Mouse (Mus musculus) neural tube, embryonic 14.5 days (tissue): ENCODE measurements around the gene Plcb4. TPM values are rescaled to one million over a fixed set of nuclear protein-coding genes. Genes with fewer than 3 reads are reported as not detected.

Experiments
- ATAC-seq: fragments of 200-750 bp; cut with Nextera tagmentation; 2 replicates; pipeline ENCODE4 v1.8.0; 2017; ENCODE audit warnings: low read depth, mild to moderate bottlenecking, moderate TSS enrichment, moderate library complexity
- H3K27ac ChIP-seq: fragments of 300-500 bp; sonication (generic); 2 replicates; pipeline ENCODE4 v1.5.1; 2014; ENCODE audit warnings: low read depth, mild to moderate bottlenecking, control low read depth, low read length, moderate library complexity, mixed read lengths
- H3K27me3 ChIP-seq: fragments of 300-500 bp; sonication (generic); 2 replicates; pipeline ENCODE4 v1.6.1; 2014; ENCODE audit warnings: low read length; ENCODE audit not compliant: control insufficient read depth, insufficient read depth
- H3K36me3 ChIP-seq: fragments of 300-500 bp; sonication (generic); 2 replicates; pipeline ENCODE4 v1.6.1; 2014; ENCODE audit warnings: low read length, mixed read lengths; ENCODE audit not compliant: control insufficient read depth, insufficient read depth
- H3K4me1 ChIP-seq: fragments of 300-500 bp; sonication (generic); 2 replicates; pipeline ENCODE4 v1.6.1; 2014; ENCODE audit warnings: low read length; ENCODE audit not compliant: control insufficient read depth, insufficient read depth
- H3K4me2 ChIP-seq: fragments of 300-500 bp; sonication (generic); 2 replicates; pipeline ENCODE4 v1.6.1; 2014; ENCODE audit warnings: mild to moderate bottlenecking, low read depth, low read length, control low read depth
- H3K4me3 ChIP-seq: fragments of 300-500 bp; sonication (generic); 2 replicates; pipeline ENCODE4 v1.5.1; 2014; ENCODE audit warnings: low read depth, low read length, control low read depth, mixed read lengths
- H3K9ac ChIP-seq: fragments of 300-500 bp; sonication (generic); replicated peaks from 2 replicates; pipeline ENCODE4 v1.6.1; 2014; ENCODE audit warnings: low read depth, mild to moderate bottlenecking, control low read depth, low read length, mixed read lengths
- H3K9me3 ChIP-seq: fragments of 300-500 bp; sonication (generic); 2 replicates; pipeline ENCODE4 v1.6.1; 2016; ENCODE audit warnings: low read length; ENCODE audit not compliant: control insufficient read depth
- WGBS: fragments of 180-500 bp; shearing (Covaris S2); extraction: QIAGEN DNeasy Blood & Tissue Kit; methylation state at CpG from one replicate; pipeline ENCODE4 v1.1.7; 2014; 5-methylcytosine and 5-hydroxymethylcytosine counted together
- polyA plus RNA-seq: library from polyadenylated mRNA; unstranded; fragments of >200 nt; fragmentation: Nextera tagmentation; extraction: Ambion mirVana; gene quantifications from 2 replicates; pipeline ENCODE4 v1.2.1, GENCODE M21; 2014

The Plcb4 gene
- polyA plus RNA-seq, 1 experiment from 2014 or later: 51.0 TPM

GRCm38 (mm10) chr2:135773194-135773972 lies 114.6 kb downstream of the Plcb4 start:
- H3K4me2 ChIP-seq: no peak overlapping the region
- no peaks in the 10 kb centered on the region for H3K27me3 ChIP-seq
- no peak for ATAC-seq
- no peaks in the 10 kb centered on the region for H3K36me3 ChIP-seq
- H3K4me3 ChIP-seq: no peak overlapping the region
- no peaks in the 10 kb centered on the region for H3K4me1 ChIP-seq
- no peak overlapping the region for H3K27ac ChIP-seq
- no peak overlapping the region for H3K9ac ChIP-seq
- WGBS: 81% methylated on average over 10 of the region's 10 CpGs
- no peaks in the 10 kb centered on the region for H3K9me3 ChIP-seq

- H3K36me3 ChIP-seq: no peaks in the 10 kb centered on the region
Observed at GRCm38 (mm10) chr2:135775026-135775425, 116.2 kb downstream of the Plcb4 start.

DNA sequence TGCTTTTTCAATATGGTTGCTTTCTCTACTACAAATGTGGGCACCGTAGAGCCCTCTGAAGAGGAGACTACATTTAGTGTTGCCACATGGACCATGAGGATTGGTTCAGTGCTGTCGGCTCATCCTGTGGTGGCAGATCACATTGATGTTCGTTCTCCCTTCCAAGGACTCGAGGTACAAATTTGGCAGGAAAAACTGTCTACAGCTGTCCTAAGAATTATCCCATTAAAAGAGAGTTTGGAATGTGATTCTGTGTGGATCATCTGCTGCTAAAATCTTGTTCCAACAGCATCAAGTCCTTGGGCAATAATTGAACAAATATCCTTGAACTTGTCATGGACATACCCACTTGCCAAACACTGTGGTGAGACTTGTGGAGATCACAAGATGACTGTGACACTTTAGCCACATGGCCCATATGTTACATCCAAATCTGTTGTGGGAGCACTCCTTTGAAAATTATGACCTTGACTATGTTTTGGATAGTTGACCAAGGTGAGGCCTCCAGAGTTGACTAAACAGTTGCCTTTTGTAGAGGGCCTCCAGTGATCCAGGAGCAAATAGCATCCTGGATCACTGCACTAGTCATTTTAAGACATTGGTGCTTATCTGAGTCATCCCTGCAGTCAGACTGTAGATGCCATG lies 117.4 kb downstream of the Plcb4 start:
- Histone ChIP-seq H3K27ac (no peak overlapping the region), H3K36me3 (no peaks in the 10 kb centered on the region), H3K4me3 (no peak overlapping the region), H3K27me3 (no peaks in the 10 kb centered on the region), H3K4me1 (no peaks in the 10 kb centered on the region), H3K9me3 (no peaks in the 10 kb centered on the region), H3K9ac (no peak overlapping the region), H3K4me2 (no peak overlapping the region)
- WGBS: 94% methylated on average over 4 of the region's 4 CpGs
- no peak for ATAC-seq

More at GRCm38 (mm10) chr2:135775026-135775425, 116.2 kb downstream of the Plcb4 start:
- H3K27ac ChIP-seq: no peak overlapping the region
- H3K9ac ChIP-seq: no peak overlapping the region
- no peak for ATAC-seq
- no peaks in the 10 kb centered on the region for H3K9me3 ChIP-seq
- H3K4me2 ChIP-seq: no peak overlapping the region
- H3K4me1 ChIP-seq: no peaks in the 10 kb centered on the region
- no peaks in the 10 kb centered on the region for H3K27me3 ChIP-seq
- WGBS: 76% methylated on average over 4 of the region's 4 CpGs
- no peak overlapping the region for H3K4me3 ChIP-seq

GRCm38 (mm10) chr2:135781391-135781790 lies 122.6 kb downstream of the Plcb4 start:
- ATAC-seq: no peak
- no peak overlapping the region for H3K4me3 ChIP-seq
- no peak overlapping the region for H3K9ac ChIP-seq
- no peaks in the 10 kb centered on the region for H3K27me3 ChIP-seq
- H3K36me3 ChIP-seq: no peaks in the 10 kb centered on the region
- H3K9me3 ChIP-seq: no peaks in the 10 kb centered on the region
- no peak overlapping the region for H3K4me2 ChIP-seq
- no peaks in the 10 kb centered on the region for H3K4me1 ChIP-seq
- no peak overlapping the region for H3K27ac ChIP-seq
- 90% methylated on average over 6 of the region's 6 CpGs for WGBS

GRCm38 (mm10) chr2:135787415-135787814 lies 128.6 kb downstream of the Plcb4 start:
- no peak overlapping the region for H3K27ac ChIP-seq

GRCm38 (mm10) chr2:135792907-135793306 lies 134.1 kb downstream of the Plcb4 start:
- 93% methylated on average over 4 of the region's 4 CpGs for WGBS
- Histone ChIP-seq H3K36me3 (no peaks in the 10 kb centered on the region), H3K9me3 (no peaks in the 10 kb centered on the region), H3K4me3 (no peak overlapping the region), H3K9ac (no peak overlapping the region), H3K4me1 (peaks cover 5% of the 10 kb centered on the region), H3K4me2 (no peak overlapping the region), H3K27ac (no peak overlapping the region), H3K27me3 (no peaks in the 10 kb centered on the region)
- ATAC-seq: no peak

More at GRCm38 (mm10) chr2:135787415-135787814, 128.6 kb downstream of the Plcb4 start:
- Histone ChIP-seq H3K9me3 (no peaks in the 10 kb centered on the region), H3K4me1 (no peaks in the 10 kb centered on the region), H3K4me2 (no peak overlapping the region), H3K4me3 (no peak overlapping the region), H3K36me3 (no peaks in the 10 kb centered on the region), H3K9ac (no peak overlapping the region), H3K27me3 (no peaks in the 10 kb centered on the region)
- no peak for ATAC-seq
- 98% methylated on average over 6 of the region's 6 CpGs for WGBS

DNA sequence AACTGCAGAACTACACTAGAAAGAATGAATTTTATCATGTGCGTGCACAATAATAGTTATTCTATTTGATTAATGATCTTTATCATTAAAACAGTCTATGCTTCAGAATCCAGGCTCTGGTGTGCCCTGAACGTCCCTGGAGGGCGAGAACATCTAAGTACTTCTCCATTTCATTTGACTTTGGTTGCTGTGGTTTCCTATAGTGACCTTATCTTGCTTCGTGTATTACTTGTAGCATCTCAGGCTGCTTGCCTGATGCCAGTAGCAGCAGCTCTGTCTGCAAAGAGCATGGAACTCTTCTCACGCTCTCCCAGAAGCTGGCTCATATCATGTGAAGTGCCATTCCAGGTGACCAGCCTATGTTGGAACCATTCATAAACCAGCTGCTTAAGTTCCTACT lies 137.9 kb downstream of the Plcb4 start:
- no peak for ATAC-seq
- H3K4me2 ChIP-seq: no peak overlapping the region
- 91% methylated on average over 5 of the region's 5 CpGs for WGBS
- no peaks in the 10 kb centered on the region for H3K36me3 ChIP-seq
- H3K27me3 ChIP-seq: no peaks in the 10 kb centered on the region
- H3K9me3 ChIP-seq: no peaks in the 10 kb centered on the region
- H3K4me3 ChIP-seq: no peak overlapping the region
- H3K27ac ChIP-seq: no peak overlapping the region; the same call in 1 of the 2 replicates
- H3K9ac ChIP-seq: no peak overlapping the region
- peaks cover 6% of the 10 kb centered on the region for H3K4me1 ChIP-seq

DNA sequence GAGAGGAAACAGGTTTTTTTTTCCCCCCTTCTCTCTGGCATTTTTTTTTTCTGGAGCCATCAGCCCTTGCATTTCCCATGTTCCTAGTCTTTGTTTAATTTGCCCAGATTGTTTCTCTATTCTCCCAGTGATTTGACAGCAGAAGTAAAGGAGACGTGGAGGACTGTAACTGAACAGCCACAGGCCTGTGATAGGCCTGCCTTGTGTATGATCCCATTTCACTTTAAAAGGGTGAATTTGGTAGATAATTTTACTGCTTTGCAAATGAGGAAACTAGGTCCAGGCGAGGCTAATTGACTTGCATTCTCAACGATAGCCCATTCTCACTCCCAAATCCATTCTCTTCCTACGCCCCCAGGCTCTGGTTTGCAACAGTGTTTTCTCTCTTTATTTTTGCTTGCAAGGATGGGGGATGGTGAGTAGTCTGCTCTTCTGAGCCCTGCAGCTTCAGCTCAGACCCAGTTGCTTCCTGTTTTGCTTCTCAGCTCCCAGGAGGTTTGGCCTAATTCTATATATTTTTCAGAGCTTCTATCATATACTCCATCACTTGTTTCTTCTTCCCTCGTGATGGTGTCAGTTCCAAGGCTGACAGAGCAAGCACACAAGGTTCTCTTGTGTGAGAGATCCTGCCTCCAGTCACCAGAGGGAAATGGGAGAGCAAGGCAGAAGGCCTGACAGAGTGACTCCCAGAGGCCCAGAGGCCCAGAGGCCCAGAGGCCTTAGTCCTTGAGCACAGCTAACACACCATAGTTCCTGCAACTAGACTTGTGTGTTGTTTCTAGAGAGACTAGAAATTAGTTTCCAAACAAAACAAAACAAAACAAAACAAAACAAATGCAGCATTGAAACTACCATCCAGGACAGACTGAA lies 139.1 kb downstream of the Plcb4 start:
- Histone ChIP-seq H3K9ac (no peak overlapping the region), H3K36me3 (no peaks in the 10 kb centered on the region), H3K4me1 (peaks cover 6% of the 10 kb centered on the region), H3K27me3 (no peaks in the 10 kb centered on the region), H3K4me2 (no peak overlapping the region), H3K27ac (no peak overlapping the region; the same call in 1 of the 2 replicates), H3K9me3 (no peaks in the 10 kb centered on the region), H3K4me3 (no peak overlapping the region)
- 0 out of 2 replicates have a peak, but pooled peaks have one; percentile 48 for ATAC-seq
- WGBS: 25% methylated on average over 5 of the region's 5 CpGs
